Mouse (Mus musculus) heart, adult 18-20 months (tissue): ENCODE measurements at regions not wholly inside any gene's neighbourhood (a gene's known extent, or its start where the extent isn't known, plus 50 kb on each side); places are given as distances from the start of the nearest gene placed in this dataset.
A peak's percentile ranks its signal among the peaks of the same experiment; 100 is the strongest.

ENCODE experiments used
- DNase-seq, 2 experiments: peaks; one replicate each; pipeline ENCODE4 v3.0.0; 2021 to 2022; ENCODE audit warnings: mixed read lengths in 1 of 2

- no peak for DNase-seq
These were observed 93.7 kb upstream of the Gm47985 start for GRCm38 (mm10) chr1:151088535-151089125.

- DNase-seq: no peak
These were observed 90.3 kb upstream of the Gm47985 start for GRCm38 (mm10) chr1:151092035-151092434.

- DNase-seq: no peak
These were observed 86.8 kb upstream of the Gm47985 start for GRCm38 (mm10) chr1:151095344-151096050.

GRCm38 (mm10) chr1:151096079-151096478 lies 86.3 kb upstream of the Gm47985 start:
- DNase-seq: peak in 1 of 2 experiments; percentile 55

- DNase-seq: no peak
These were observed 84.8 kb upstream of the Gm47985 start for GRCm38 (mm10) chr1:151097506-151097905.

GRCm38 (mm10) chr1:151098763-151099162 lies 83.6 kb upstream of the Gm47985 start:
- no peak for DNase-seq

GRCm38 (mm10) chr1:151100565-151101483 lies 81.5 kb upstream of the Gm47985 start:
- no peak for DNase-seq

- DNase-seq: no peak
These were observed 80.8 kb upstream of the Gm47985 start for GRCm38 (mm10) chr1:151101516-151101915.

- DNase-seq: no peak
These were observed 80.3 kb upstream of the Gm47985 start for GRCm38 (mm10) chr1:151102061-151102460.

- DNase-seq: peak; percentile 62 to 69
These were observed 79.5 kb upstream of the Gm47985 start for GRCm38 (mm10) chr1:151102646-151103391.

- peak; percentile 40 to 51 for DNase-seq
These were observed 78.8 kb upstream of the Gm47985 start for GRCm38 (mm10) chr1:151103522-151104037.

- DNase-seq: no peak
These were observed 78.0 kb upstream of the Gm47985 start for GRCm38 (mm10) chr1:151104346-151104745.

GRCm38 (mm10) chr1:151104806-151105205 lies 77.5 kb upstream of the Gm47985 start:
- DNase-seq: no peak

GRCm38 (mm10) chr1:151105251-151105650 lies 77.1 kb upstream of the Gm47985 start:
- peak; percentile 45 to 47 for DNase-seq

- DNase-seq: no peak
These were observed 74.9 kb upstream of the Gm47985 start for GRCm38 (mm10) chr1:151107401-151107800.

GRCm38 (mm10) chr1:151109333-151109732 lies 73.0 kb upstream of the Gm47985 start:
- DNase-seq: no peak

GRCm38 (mm10) chr1:151110412-151110811 lies 71.9 kb upstream of the Gm47985 start:
- no peak for DNase-seq

- no peak for DNase-seq
These were observed 70.7 kb upstream of the Gm47985 start for GRCm38 (mm10) chr1:151111683-151112082.

GRCm38 (mm10) chr1:151112390-151112789 lies 69.9 kb upstream of the Gm47985 start:
- no peak for DNase-seq

- DNase-seq: no peak
These were observed 69.1 kb upstream of the Gm47985 start for GRCm38 (mm10) chr1:151113199-151113598.

GRCm38 (mm10) chr1:151118530-151118929 lies 63.8 kb upstream of the Gm47985 start:
- no peak for DNase-seq

- DNase-seq: no peak
These were observed 63.4 kb upstream of the Gm47985 start for GRCm38 (mm10) chr1:151118982-151119381.
